Mouse (Mus musculus): ENCODE measurements around the gene Slc32a1.

Slc32a1 gene

GRCm38 (mm10) chr2:158665098-158665497, 54.5 kb downstream of the Slc32a1 start, which contains the start of gene Ppp1r16b:
Gene Ppp1r16b (plus strand): TSS chr2:158665398.
- no peak for DNase-seq (ENCODE audit: low read depth)
